Mouse (Mus musculus): ENCODE results near the gene Cdca7l. TPM values are rescaled to one million over a fixed set of nuclear protein-coding genes. Genes with fewer than 3 reads are reported as not detected.
"Not testable (repeated sequence)": the region's sequence is repeated elsewhere in the genome, so short reads cannot be mapped to it uniquely, and the experiment has no call there.

Cdca7l gene
- total RNA-seq, 2 experiments from 2014 or later: 0.53 to 0.94 TPM

DNA sequence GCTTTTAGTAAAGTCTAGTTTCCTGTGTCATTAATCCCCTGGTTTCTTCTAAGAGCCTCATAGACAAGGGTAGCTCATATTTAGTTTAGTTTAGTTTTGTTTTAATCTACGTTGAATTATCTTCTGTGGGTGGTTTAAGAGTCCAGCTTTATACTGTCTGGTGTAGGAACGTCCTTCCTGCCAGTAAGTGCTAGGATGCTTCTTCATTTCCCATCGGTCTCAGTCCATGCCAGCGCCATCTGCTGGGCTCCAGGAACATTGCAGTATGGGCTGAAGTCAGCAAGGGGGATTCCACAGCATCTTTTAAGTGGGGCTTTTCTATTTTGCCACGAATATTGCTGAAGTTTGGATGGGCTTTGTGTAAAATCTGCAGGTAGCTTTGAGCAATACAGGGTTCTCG lies 49.2 kb downstream of the Cdca7l start:
- peak; percentile 52 to 55 for DNase-seq (ENCODE audit: low spot score in 2 of 2)
- intact Hi-C loops (cut with DNase I): loop anchor here (1.0 to 2.0 kb wide), 3 partner anchors 33 to 469 kb away; no protein-coding TSS in a partner anchor

DNA sequence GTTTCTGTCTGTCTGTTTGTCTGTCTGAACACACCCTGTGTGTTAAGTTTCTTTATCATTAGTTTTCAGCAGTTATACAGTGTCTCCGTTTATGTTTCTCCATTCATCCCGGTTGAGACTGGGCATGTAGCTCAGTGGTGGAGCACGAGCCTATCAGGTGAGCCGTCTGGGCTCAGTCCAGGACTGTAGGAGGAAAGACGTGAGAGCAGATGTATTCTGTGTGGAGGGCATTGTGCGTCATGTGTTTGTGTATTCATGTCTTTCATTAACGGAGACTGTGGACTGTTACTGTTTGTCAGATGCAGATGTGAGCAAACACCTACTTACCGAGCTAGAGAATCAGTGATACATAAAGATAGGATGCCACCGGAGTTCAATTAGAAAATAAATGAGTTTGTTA lies 52.9 kb downstream of the Cdca7l start:
- intact Hi-C loops (cut with DNase I): no loop called here

DNA sequence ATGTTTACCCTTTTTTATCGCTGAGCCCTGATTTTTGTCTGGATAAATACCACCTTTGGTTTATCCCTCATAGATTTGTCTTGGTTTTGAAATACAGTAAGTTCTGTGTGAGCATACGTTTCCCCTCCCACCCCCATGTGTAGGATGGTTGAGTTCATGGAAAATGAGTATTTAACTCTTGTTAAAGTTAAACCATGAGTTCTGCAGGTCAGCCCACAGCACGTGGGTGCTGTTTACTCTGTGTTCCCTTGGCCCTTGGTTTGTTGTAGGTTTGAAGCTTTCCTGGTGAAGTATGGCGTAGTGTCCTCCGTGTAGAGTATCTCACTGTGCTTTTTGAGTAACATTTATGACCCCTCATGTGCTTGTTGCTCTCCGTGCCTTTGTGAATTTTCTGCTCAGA lies 53.8 kb downstream of the Cdca7l start:
- DNase-seq (ENCODE audit: low spot score in 2 of 2): no peak
- intact Hi-C loops (cut with DNase I): no loop called here

More for the DNA sequence above, 52.9 kb downstream of the Cdca7l start:
- no peak for DNase-seq (ENCODE audit: low spot score in 2 of 2)

DNA sequence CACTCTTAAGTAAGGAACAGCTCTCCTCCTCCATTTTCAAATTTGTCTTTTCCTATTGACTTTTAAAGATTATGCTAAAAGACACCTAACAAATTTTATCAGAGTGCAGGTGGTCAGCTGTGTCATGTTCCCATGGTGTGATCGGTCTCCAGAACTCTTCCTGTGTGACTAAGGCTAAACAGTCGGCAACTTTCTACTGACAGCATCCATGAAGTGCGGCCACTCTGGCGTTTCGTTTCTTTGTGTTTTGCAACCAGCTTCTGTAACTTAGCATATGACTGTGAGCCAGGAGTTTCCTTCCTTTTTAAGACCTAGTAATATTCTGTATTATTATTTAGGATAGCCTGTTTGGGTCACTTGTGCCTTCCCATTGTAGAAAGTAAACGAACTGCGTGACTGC lies 56.8 kb downstream of the Cdca7l start:
- DNase-seq (ENCODE audit: low spot score in 2 of 2): no peak
- intact Hi-C loops (cut with DNase I): no loop called here

DNA sequence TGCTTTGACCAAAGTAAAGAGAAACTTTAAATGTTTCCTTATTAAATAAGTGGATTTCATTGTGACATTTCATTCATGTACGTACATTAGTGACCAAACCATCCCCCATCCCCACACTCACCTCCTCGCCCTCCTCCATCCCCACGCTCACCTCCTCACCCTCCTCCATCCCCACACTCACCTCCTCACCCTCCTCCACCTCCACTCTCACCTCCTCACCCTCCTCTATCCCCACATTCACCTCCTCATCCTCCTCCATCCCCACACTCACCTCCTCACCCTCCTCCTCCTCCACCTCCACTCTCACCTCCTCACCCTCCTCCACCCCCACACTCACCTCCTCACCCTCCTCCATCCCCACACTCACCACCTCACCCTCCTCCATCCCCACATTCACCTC lies 57.2 kb downstream of the Cdca7l start:
- intact Hi-C loops (cut with DNase I): no loop called here
- no peak for DNase-seq (ENCODE audit: low spot score in 2 of 2)

DNA sequence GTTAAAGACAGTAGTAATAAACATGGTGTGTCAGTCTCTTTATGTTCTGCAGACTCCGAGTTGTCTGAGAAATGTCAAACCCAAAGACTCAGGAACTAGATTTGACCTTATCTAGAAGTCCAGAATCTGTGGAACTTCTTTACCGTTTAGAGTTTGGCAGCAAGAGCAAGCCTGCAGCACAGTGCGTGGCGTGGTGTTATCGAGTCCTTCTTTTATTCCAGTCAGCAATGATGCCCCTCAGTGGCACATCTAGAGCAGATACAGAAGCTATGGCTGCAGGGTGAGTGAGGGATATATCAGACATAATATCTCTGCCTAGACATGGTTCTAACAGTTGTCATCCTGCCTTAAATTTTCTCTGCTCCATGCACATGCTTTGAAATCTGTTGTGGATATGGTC lies 58.6 kb downstream of the Cdca7l start:
- DNase-seq (ENCODE audit: low spot score in 2 of 2): no peak
- intact Hi-C loops (cut with DNase I): no loop called here

DNA sequence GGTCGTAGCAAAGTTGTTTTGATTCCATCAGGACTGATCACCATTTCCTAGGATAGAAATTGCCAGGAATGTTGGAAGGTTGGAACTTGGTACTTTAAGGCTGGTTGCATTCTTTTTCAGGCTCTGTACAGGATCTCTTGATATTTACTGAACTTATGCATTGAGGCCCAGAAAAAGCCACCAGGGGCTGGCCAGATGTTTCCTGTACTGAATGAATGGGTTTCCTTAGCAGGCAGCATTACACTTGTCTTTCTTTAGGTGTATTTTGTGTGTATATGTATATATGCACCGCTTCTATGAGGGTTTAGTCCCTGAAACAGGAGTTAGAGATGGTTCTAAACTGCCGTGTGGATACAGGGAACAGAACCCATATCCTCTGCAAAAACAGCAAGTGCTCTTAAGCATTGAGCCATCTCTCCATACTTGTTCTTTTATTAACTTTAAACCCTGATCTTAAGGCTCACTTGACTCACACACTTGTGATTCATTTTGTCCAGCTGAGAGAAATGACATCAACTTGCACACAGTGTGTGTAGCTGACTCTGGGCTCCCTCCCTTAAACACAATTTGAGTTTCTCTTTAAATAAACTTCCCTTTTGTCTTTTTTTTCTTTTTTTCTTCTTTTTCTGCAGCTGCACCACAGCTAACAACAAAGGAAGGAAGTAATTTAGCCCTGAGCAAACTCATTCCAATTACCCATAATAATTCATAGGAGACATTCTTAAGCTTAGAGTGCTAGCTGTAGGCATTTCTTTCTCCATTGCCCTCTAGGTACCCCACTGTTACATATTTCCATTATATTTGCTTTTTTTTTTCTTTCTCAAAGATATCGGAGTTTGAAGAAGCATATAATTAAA lies 63.8 kb downstream of the Cdca7l start:
- intact Hi-C loops (cut with DNase I): no loop called here
- no peak for DNase-seq (ENCODE audit: low spot score in 2 of 2)

DNA sequence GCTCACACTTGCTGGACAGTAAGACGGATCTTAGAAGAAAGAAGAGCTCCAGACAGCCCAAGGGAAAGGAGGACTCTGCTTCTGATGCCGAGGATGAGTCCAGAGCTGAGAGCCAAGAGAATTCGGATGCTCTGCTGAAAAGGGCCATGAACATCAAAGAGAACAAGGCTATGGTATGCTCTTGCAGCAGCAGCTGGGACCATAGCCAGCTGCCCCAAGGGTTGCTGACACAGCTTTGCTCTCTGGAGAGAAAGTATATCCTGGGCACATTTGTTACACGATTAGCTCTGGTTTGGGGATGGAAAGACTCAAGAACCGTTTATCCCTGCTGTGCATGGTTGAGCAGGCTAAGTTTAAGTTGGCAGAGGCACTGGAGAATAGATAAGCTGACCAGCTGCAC lies 68.2 kb downstream of the Cdca7l start:
- intact Hi-C loops (cut with DNase I): no loop called here
- DNase-seq (ENCODE audit: low spot score in 2 of 2): no peak

DNA sequence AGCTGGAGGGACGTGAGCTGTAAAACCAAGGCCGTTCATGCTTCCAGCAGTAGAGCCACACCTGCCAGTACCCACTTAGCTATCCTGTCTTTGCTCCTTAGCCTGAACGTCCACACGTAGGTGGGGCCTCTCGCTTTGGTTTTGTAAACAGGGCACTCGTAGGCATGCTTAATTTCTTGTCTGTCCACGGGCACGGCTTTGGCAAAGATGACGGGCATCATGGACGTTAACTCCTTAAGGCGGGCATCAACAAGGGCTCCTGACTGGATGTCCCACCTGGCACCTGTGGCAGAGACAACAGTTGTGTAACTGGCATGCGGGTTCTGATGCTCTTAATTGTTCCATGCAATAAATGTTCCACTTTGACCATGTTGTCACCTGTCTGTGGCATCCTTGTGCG lies 74.3 kb downstream of the Cdca7l start:
- intact Hi-C loops (cut with DNase I): no loop called here
- DNase-seq (ENCODE audit: low spot score in 2 of 2): no peak

DNA sequence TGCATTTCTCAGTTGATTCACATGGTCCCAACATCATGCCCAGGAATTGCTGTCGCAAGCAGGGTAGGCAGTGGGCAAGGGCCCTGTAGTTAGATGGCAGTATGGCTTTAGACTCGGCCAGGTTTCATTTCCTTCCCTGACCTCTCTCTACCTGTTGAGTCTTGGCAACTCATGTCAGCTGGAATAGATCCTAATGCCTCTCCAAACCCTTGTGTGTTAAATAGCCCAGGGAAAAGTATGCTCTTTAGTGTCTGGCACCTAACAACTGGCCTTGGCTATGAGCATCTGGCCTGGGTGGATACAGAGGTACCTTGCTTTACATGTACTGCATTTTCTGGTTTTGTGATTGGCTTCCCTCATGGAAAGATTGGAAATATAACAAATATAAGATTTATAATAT lies 80.5 kb downstream of the Cdca7l start:
- no peak for DNase-seq (ENCODE audit: low spot score in 2 of 2)
- intact Hi-C loops (cut with DNase I): no loop called here

DNA sequence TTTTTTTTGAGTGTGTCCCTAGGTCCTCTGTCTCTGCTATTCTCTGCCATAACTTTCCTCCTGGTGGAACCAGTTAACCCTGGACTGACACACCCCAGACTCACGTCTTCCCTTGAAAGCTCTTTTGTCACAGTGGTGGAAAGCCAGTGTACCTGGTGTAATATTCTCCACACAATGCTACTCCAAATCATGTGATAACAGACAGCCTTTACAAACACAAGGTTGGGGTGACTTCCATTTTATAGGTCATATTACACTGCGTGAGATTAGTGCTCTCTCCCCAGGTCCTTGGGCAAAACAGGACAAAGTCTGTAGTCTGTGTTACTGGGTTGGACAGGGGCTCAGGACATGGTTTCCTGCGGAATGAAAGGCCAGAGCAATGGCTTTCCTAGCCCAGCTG lies 83.3 kb downstream of the Cdca7l start:
- intact Hi-C loops (cut with DNase I): no loop called here
- no peak for DNase-seq (ENCODE audit: low spot score in 2 of 2)

DNA sequence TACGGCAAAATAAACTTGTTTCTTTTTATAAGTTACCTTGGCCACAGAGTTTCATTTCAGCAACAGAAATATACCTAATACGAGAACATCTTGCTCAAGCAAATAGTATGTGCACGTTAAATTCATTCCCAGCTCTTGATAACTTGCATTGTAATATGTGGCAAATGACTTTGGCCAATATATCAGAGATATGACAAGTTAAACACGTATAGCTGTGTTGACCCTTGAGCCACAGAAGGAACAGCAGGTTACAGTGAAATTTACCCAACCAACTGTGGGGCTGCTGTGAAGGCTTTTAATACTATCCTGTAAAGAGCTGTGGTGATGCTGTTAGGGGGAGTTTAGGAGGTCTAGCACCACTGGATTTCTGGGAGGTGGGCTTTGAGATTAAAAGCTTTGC lies 96.7 kb downstream of the Cdca7l start:
- intact Hi-C loops (cut with DNase I); DNase-seq (ENCODE audit: low spot score in 2 of 2): not testable (repeated sequence)

DNA sequence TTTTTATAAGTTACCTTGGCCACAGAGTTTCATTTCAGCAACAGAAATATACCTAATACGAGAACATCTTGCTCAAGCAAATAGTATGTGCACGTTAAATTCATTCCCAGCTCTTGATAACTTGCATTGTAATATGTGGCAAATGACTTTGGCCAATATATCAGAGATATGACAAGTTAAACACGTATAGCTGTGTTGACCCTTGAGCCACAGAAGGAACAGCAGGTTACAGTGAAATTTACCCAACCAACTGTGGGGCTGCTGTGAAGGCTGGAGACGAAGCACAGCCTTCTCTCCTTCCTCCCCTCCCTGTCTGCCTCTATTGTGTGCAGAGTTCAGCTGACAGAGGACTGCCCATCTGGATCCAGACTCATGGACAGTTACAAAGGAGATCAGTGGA lies 97.3 kb downstream of the Cdca7l start:
- DNase-seq (ENCODE audit: low spot score in 2 of 2); intact Hi-C loops (cut with DNase I): not testable (repeated sequence)

DNA sequence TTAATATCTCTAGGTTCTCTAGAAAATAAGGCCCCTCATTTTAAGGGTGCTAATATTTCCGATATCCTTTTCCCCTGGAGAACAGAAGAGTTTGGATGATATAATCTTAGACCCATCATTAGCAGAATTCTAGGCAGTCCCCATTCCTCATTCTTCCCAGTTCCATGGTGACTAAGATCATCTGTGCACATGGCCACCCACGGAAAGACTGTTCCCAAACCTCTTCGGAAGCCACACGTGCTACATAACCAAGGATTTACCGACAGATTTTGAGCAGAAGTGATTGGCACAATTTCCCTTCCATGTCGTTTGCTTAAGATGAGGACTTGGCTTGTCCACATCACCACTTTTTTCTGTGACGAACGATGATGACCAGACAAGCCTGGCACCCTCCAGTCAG lies 99.6 kb downstream of the Cdca7l start:
- peak; percentile 12 to 57 for DNase-seq (ENCODE audit: low spot score in 2 of 2)
- intact Hi-C loops (cut with DNase I): no loop called here

DNA sequence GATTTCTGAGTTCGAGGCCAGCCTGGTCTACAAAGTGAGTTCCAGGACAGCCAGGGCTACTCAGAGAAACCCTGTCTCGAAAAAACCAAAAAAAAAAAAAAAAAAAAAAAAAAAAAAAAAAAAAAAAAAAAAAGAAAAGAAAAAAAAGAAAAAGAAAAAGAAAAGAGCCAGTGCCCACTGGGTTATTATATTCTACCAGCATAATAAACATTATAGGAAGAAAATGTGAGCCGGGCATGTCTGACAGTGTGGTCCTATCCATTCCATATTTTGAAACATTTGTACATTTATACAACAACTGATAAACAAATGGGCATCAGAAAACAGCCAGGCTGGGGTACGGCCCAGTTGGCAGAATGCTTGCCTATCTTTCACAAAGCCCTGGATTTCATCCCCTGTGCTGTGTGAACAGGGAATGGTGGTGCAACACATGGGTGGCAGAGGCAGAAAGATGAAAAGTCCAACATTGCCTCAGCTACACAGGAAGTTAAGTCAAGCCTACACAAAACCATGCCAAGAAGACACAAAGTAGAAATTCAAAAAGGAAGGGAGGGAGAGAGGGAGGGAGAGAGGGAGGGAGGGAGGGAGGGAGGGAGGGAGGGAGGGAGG lies 101.2 kb downstream of the Cdca7l start:
- intact Hi-C loops (cut with DNase I); DNase-seq (ENCODE audit: low spot score in 2 of 2): not testable (repeated sequence)

DNA sequence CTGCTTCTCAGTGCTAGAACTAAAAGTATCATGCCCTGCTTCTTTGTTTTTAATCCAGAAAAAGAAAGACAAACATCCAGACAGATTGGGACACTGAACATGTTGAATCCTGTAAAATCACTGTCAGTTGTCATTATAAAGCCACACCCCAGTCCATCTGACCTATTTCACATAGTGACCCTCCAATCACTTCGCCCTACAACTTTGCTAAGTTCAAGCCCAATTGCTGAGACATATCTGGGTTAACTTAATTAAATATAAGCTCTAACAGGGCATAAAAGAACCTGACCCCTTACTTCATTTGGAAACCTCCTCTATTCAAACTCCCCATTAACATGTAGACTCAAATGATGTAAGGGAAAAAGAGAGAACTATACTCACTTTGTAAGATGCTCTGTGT lies 107.3 kb downstream of the Cdca7l start:
- intact Hi-C loops (cut with DNase I): no loop called here
- no peak for DNase-seq (ENCODE audit: low spot score in 2 of 2)

DNA sequence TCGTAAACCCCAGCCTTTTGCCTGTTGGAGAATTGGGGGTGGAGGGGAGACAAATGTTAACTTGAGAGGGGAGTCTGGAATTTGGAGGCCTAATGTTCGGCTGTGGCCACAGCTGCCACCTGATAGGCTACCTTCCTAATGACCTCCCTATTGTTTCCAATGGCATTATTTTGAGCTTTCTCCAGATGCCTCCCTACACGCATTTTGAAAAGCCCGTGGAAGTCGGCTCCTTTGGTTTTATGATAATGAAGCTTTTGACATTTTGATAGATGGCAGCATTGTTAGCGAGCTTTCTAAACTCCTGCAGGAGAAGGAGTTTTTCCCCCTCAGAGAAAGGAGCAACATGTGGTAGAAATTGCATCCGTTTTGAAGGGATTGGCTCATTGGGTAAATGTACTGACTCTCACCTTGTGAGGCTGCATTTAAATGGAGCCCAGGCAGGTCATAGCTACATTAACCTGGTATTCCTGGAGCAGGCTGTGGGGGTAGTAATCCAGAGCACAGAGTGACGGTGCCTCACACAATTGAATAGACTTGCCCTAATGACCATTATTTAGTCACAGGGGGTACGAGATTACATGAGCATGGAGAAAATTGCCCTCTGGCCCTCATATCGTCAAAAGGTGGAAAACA lies 110.6 kb downstream of the Cdca7l start:
- DNase-seq (ENCODE audit: low spot score in 2 of 2): no peak

DNA sequence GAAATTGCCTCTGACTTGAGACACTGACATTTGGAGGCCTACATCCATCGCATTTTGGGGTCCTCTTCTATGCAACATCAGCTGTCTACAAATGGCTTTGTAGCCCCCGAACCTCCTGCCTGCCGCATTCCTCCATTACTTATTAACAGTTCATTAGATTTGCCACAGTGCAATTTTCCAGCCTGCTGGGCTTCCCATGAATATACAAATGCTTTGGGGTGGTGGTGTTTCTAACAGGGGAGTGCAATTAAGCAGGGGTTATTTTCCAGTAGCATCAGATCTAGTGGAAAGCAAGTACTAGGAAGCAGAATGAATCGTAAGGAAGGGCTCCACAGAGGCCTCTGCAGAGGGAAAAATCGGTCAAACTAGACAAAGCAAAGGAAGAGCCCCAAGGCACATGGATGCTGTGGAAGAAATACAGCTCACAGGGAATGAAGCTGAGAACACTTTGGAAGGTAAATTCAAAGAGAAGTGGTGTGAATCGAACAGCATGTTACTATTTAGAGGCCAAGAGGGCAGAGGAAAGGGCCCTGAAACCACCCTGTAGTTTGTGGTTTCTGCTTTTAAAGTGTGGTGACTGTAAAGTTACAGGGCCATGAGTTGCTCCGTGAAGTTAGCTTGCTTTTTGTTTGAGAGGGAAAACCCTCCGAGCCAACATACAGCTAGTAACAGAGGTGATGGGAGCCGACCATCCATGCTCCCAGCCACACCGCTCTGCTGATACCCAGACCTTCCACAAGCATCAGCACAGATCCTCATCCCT lies 111.9 kb downstream of the Cdca7l start:
- intact Hi-C loops (cut with DNase I): no loop called here
- DNase-seq (ENCODE audit: low spot score in 2 of 2): no peak

More for the DNA sequence above, 110.6 kb downstream of the Cdca7l start:
- intact Hi-C loops (cut with DNase I): no loop called here

All from left cerebral cortex, postnatal 25 days (tissue).